Mouse (Mus musculus) induced T-regulatory cell, adult 2 months (primary cell): ENCODE measurements around the gene Cybb.
A peak's percentile ranks its signal among the peaks of the same experiment; 100 is the strongest.
"Not testable (repeated sequence)": the region's sequence is repeated elsewhere in the genome, so short reads cannot be mapped to it uniquely, and the experiment has no call there.

ENCODE experiments used
- DNase-seq: peaks from one replicate; pipeline ENCODE4 v3.0.0-alpha.2; 2012; ENCODE audit warnings: low read depth

Gene Cybb

GRCm38 (mm10) chrX:9487671-9488070 is at the start of gene Cybb:
Gene Cybb, minus strand, starts transcription at chrX:9487771.
- no peak for DNase-seq

- DNase-seq = no peak
Observed at GRCm38 (mm10) chrX:9536881-9537280, 49.3 kb upstream of the Cybb start.

GRCm38 (mm10) chrX:9519969-9520368 is 32.4 kb upstream of the Cybb start:
- peak; percentile 65 for DNase-seq

- not testable (repeated sequence) for DNase-seq
Observed at GRCm38 (mm10) chrX:9517531-9517930, 30.0 kb upstream of the Cybb start.

GRCm38 (mm10) chrX:9475036-9475435 is 12.5 kb downstream of the Cybb start:
- not testable (repeated sequence) for DNase-seq

GRCm38 (mm10) chrX:9474440-9474839 is 13.1 kb downstream of the Cybb start:
- DNase-seq = no peak

- no peak for DNase-seq
Observed at GRCm38 (mm10) chrX:9473768-9474167, 13.8 kb downstream of the Cybb start.

GRCm38 (mm10) chrX:9470811-9471388 is 16.7 kb downstream of the Cybb start:
- DNase-seq = peak; percentile 37

GRCm38 (mm10) chrX:9469100-9469499 is 18.5 kb downstream of the Cybb start:
- DNase-seq = no peak

GRCm38 (mm10) chrX:9467020-9467419 is 20.6 kb downstream of the Cybb start:
- no peak for DNase-seq

- DNase-seq = no peak
Observed at GRCm38 (mm10) chrX:9465890-9466289, 21.7 kb downstream of the Cybb start.

GRCm38 (mm10) chrX:9462671-9463070 is 24.9 kb downstream of the Cybb start:
- DNase-seq = no peak

- no peak for DNase-seq
Observed at GRCm38 (mm10) chrX:9461399-9461798, 26.2 kb downstream of the Cybb start.

- no peak for DNase-seq
Observed at GRCm38 (mm10) chrX:9460387-9460930, 27.1 kb downstream of the Cybb start.

- DNase-seq = no peak
Observed at GRCm38 (mm10) chrX:9452375-9452774, 35.2 kb downstream of the Cybb start.

GRCm38 (mm10) chrX:9447284-9447683 is 40.3 kb downstream of the Cybb start:
- peak; percentile 14 for DNase-seq

GRCm38 (mm10) chrX:9441102-9441501 is 46.5 kb downstream of the Cybb start:
- DNase-seq = peak; percentile 34

GRCm38 (mm10) chrX:9440556-9440955 is 47.0 kb downstream of the Cybb start:
- DNase-seq = peak; percentile 40

- no peak for DNase-seq
Observed at GRCm38 (mm10) chrX:9439257-9439656, 48.3 kb downstream of the Cybb start.

- peak; percentile 8 for DNase-seq
Observed at GRCm38 (mm10) chrX:9413889-9414288, 73.7 kb downstream of the Cybb start.
